Mouse (Mus musculus) C2C12 (cell line): Measurements from ENCODE around the gene Reln.

Experiments
- CTCF ChIP-seq: IDR thresholded peaks from one replicate; pipeline ENCODE4 v1.5.1; 2011; ENCODE audit not compliant: control insufficient read depth, insufficient read depth, insufficient read length
- MAX ChIP-seq: IDR thresholded peaks from one replicate; pipeline ENCODE4 v1.6.1; 2011; ENCODE audit warnings: mild to moderate bottlenecking, control low read depth
- MYOD1 ChIP-seq: IDR thresholded peaks from one replicate; pipeline ENCODE4 v1.6.1; 2011; ENCODE audit warnings: low read depth; ENCODE audit not compliant: control insufficient read depth, insufficient read length
- USF1 ChIP-seq: IDR thresholded peaks from one replicate; pipeline ENCODE4 v1.6.1; 2011; ENCODE audit warnings: low read depth, mild to moderate bottlenecking, control low read depth, moderate library complexity

DNA sequence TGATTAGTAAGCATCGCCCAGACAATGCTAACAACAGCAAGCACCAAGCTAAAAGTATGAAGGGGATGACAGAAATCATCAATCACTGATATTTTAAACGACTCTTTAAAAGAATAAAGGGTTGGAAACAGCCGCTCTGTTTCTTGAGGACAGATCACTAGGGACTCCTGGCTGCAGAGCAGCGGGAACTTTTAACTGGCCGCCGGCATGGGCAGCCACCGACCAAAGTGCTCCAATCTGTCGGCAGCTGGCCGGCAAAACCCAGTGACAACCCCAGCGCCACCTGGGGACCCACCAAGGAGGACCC lies 1.0 kb downstream of the Reln start:
- no peak for TF ChIP-seq CTCF
- no peak for TF ChIP-seq MYOD1
- no peak for TF ChIP-seq USF1
- no peak for TF ChIP-seq MAX
